Mouse (Mus musculus): Measurements from ENCODE around the gene Kctd11. TPM values are rescaled to one million over a fixed set of nuclear protein-coding genes. Genes with fewer than 3 reads are reported as not detected.
A peak's percentile ranks its signal among the peaks of the same experiment; 100 is the strongest.
"Not testable (repeated sequence)": the region's sequence is repeated elsewhere in the genome, so short reads cannot be mapped to it uniquely, and the experiment has no call there.

Kctd11 gene
- polyA plus RNA-seq, 1 experiment from 2014 or later: 1.7 TPM

DNA sequence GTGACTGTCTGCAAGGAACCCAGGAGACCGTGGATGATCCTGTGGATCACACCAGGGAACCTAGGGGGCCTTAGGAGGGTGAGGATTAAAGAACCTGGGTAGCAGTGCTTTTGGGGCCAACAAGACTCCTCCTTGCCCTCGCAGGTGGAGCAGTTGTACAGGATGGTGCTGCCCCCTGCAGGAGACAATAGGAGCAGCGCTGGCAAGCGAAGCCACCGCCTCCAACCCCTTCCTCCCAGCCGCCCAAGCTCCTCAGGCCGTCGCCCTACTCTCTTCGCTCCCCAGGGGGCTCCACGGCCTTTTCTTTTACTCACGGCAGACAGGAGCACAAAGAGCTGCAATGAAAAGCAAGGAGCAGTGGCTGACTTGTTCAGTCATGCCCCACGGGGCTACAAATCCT lies 4.3 kb downstream of the Kctd11 start:
- 1% methylated on average over 12 of the region's 12 CpGs for WGBS
- peak overlapping the region; percentile 37 for H3K4me2 ChIP-seq (replicated peaks)
- H3K27ac ChIP-seq: peak overlapping the region; percentile 14; the same call in 1 of the 2 replicates
- peak; percentile 44 for ATAC-seq
- peak overlapping the region; percentile 17 for H3K4me3 ChIP-seq (replicated peaks)
- no peaks in the 10 kb centered on the region for H3K36me3 ChIP-seq
- H3K27me3 ChIP-seq: peaks cover 17% of the 10 kb centered on the region
- H3K4me1 ChIP-seq (replicated peaks): peaks cover 34% of the 10 kb centered on the region
- no peaks in the 10 kb centered on the region for H3K9me3 ChIP-seq
- 0 out of 2 replicates have a peak overlapping the region, but pooled peaks have one; percentile 10 for H3K9ac ChIP-seq (replicated peaks)

DNA sequence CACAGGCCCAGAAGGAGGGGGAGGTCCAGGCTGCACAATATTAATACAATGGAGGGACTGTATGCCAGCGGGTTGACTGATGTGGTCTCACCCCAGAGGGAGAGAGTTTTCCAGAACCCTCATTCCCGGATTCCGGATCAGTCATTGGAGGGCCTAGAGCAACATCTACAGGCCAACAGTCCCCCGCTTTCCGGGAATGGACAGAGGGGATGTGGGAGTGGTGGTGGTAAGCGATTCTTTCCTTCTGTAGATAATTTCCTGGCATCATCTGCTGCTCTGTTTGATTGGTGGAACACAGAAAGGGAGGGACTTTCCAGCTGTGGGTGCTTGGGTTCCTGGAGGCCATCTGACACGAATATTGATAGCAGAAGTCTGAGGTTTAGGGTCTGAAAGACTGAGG lies 5.0 kb downstream of the Kctd11 start:
- no peaks in the 10 kb centered on the region for H3K36me3 ChIP-seq
- no peak overlapping the region for H3K4me3 ChIP-seq (replicated peaks)
- H3K9ac ChIP-seq (replicated peaks): no peak overlapping the region
- 79% methylated on average over 7 of the region's 7 CpGs for WGBS
- no peak for ATAC-seq
- peaks cover 29% of the 10 kb centered on the region for H3K4me1 ChIP-seq (replicated peaks)
- peaks cover 11% of the 10 kb centered on the region for H3K27me3 ChIP-seq
- no peaks in the 10 kb centered on the region for H3K9me3 ChIP-seq
- no peak overlapping the region for H3K4me2 ChIP-seq (replicated peaks)
- H3K27ac ChIP-seq: no peak overlapping the region

DNA sequence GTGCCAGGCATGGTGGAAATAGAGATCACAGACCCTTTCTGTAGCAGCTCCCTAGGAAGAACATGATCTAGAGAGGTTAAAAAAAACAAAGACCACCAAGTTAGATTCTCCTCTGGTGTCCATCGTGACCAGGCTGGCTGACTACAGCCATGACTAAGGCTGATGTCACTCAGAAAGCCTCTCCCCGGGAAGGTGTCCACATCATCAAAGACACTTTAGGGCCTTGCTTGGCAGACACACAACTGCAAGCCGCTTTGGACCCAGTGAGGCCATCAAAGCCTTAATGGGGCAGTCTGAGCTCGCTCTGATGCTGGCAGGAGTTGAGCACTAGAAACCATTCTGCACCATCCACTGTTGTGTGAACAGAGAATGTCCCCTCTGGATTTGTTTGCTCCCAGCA lies 8.8 kb downstream of the Kctd11 start:
- peaks cover 6% of the 10 kb centered on the region; the same call in 1 of the 2 replicates for H3K4me1 ChIP-seq (replicated peaks)
- ATAC-seq: no peak
- H3K9me3 ChIP-seq: no peaks in the 10 kb centered on the region
- WGBS: 85% methylated on average over 4 of the region's 4 CpGs
- no peaks in the 10 kb centered on the region for H3K36me3 ChIP-seq
- no peaks in the 10 kb centered on the region for H3K27me3 ChIP-seq
- H3K4me2 ChIP-seq (replicated peaks): no peak overlapping the region
- H3K4me3 ChIP-seq (replicated peaks): no peak overlapping the region
- no peak overlapping the region for H3K9ac ChIP-seq (replicated peaks)
- no peak overlapping the region for H3K27ac ChIP-seq

DNA sequence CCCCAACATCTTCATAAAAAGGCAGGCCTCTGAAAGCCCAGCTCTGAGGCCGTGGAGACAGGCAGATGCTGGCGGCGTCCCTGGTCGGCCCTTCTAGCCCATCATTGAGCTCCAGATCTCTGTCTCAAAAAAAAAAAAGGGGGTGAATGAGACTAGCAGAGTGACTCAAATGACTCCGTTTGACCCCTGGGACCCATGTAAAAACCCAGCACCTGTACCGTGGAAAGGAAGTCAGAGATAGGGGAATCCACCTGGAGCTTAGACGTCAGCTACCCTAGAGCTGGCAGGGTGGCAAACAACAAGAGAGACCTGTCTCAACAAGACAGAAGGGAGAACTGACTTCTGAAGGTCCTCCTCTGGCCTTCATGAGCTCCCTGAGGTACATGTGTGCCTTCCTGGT lies 9.4 kb downstream of the Kctd11 start:
- Histone ChIP-seq H3K36me3 (no peaks in the 10 kb centered on the region), H3K27ac (no peak overlapping the region), H3K4me1 (replicated peaks) (no peaks in the 10 kb centered on the region; the same call in 1 of the 2 replicates), H3K9me3 (no peaks in the 10 kb centered on the region), H3K4me2 (replicated peaks) (no peak overlapping the region), H3K27me3 (no peaks in the 10 kb centered on the region), H3K4me3 (replicated peaks) (no peak overlapping the region), H3K9ac (replicated peaks) (no peak overlapping the region)
- 88% methylated on average over 7 of the region's 7 CpGs for WGBS
- no peak for ATAC-seq

DNA sequence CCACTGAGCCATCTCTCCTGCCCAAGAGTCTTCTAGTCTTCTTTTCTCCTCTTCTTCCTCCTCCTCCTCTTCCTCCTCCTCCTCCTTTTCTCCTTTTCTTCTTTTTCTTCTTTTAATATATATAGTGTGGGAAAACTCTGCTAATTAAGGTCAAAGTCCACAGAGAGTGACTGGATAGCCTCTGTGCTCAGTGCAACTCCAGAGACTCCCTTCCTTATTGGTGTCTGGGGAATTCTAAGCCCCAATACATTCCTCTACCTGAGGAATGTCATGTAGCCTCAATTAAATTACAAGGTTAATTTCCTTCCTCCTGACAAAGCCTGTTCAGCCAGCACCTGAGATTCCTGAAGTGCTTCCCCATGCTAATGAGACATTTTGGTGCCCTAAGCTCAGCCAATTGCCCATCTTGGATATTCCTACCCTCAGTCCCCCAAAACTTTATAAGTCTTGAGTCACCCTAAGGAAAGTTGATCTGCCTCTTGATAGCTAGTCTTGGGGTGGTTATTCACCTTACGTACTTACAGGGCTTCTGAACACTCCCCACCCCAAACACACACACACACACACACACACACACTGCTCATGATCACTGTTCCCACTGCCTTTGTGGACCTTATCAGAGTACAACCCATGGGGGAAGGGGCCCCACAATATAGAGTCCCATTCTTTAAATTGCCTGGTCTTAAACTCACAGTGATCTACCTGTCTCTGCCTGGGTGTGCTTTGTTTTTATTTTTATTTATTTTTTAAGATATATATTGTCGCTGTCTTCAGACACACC lies 10.7 kb downstream of the Kctd11 start:
- Histone ChIP-seq H3K27me3 (no peaks in the 10 kb centered on the region), H3K4me2 (replicated peaks) (no peak overlapping the region), H3K9ac (replicated peaks) (no peak overlapping the region), H3K27ac (no peak overlapping the region), H3K4me1 (replicated peaks) (no peaks in the 10 kb centered on the region), H3K36me3 (no peaks in the 10 kb centered on the region), H3K9me3 (no peaks in the 10 kb centered on the region), H3K4me3 (replicated peaks) (no peak overlapping the region)
- 93% methylated on average over 2 of the region's 2 CpGs for WGBS
- no peak for ATAC-seq

DNA sequence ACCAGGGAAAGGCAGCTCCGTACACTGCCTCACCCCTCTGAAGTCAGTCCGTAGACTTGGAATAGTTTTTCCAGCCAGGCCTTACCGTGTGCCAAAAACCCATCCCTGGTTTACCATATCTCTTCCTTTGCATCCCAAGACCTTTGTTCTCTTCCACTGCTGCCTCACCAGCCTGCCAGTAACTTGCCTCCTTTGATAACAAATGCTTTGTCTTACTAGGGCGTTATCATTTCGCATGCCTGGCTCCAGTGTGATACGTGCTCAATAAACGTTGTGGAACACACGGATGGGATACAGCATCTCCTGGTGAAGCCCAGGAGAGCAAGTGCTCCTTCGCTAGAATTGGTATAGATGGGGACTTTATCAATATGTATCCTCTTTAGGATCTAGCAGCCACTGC lies 13.9 kb downstream of the Kctd11 start:
- H3K36me3 ChIP-seq: no peaks in the 10 kb centered on the region
- no peak overlapping the region for H3K27ac ChIP-seq
- 68% methylated on average over 9 of the region's 9 CpGs for WGBS
- no peaks in the 10 kb centered on the region for H3K9me3 ChIP-seq
- H3K4me2 ChIP-seq (replicated peaks): no peak overlapping the region
- no peaks in the 10 kb centered on the region for H3K27me3 ChIP-seq
- H3K9ac ChIP-seq (replicated peaks): no peak overlapping the region
- H3K4me3 ChIP-seq (replicated peaks): no peak overlapping the region
- ATAC-seq: no peak
- no peaks in the 10 kb centered on the region for H3K4me1 ChIP-seq (replicated peaks)

DNA sequence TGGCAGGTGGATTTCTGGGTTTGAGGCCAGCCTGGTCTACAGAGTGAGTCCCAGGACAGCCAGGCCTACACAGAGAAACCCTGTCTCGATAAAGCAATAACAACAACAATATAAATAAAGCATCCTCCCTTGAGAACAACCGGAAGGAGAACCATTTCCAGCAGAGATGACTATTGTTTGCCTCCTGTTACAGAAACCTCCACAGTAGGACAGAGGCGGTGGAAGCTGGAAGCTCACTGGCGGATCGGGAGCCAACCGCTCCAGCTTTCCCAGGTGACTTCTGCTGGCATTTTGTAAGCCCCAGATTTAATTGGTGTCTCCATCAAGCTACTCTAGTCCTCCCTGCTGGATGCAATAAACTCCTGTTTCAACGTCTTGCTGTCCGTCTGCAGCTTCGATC lies 15.6 kb downstream of the Kctd11 start:
- Histone ChIP-seq H3K27ac (no peak overlapping the region), H3K4me2 (replicated peaks) (no peak overlapping the region), H3K36me3 (no peaks in the 10 kb centered on the region), H3K9ac (replicated peaks) (no peak overlapping the region), H3K4me1 (replicated peaks) (no peaks in the 10 kb centered on the region), H3K4me3 (replicated peaks) (no peak overlapping the region), H3K9me3 (no peaks in the 10 kb centered on the region), H3K27me3 (no peaks in the 10 kb centered on the region)
- 86% methylated on average over 9 of the region's 9 CpGs for WGBS
- ATAC-seq: no peak

DNA sequence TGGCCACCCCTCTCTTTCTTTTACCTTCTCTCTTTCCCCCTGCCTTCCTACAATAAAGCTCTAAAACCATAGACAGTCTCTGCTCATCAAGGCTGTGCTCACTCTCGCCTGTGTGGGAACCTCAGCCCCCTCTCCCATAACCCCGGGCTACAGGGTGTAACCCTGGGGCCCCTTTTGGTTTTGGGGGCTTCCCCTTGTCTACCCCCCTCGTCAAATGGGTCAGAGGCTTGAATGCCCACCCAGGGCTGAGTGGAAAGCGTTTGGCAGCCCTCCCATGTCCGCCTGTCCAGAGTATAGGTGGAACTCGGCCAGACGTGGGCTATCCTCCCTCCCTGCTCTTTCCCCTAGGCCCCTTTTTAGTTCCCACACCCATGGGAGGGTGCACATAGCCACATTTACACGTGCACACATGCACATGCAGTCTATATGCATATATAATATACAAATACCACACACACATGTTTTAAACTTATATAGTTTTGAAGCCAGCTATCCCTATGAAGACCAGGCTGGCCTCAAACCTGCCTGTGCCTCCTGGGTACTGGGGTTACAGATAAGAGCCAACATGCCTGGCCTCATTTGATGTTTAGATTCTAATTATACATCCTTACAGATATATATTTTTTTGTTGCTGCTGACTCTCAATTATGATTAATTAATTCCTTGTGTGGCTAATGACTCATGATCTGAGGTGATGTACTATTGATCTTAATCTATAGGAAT lies 16.9 kb downstream of the Kctd11 start:
- ATAC-seq: no peak
- no peaks in the 10 kb centered on the region for H3K4me1 ChIP-seq (replicated peaks)
- H3K4me2 ChIP-seq (replicated peaks): no peak overlapping the region
- H3K27ac ChIP-seq: no peak overlapping the region
- H3K36me3 ChIP-seq: no peaks in the 10 kb centered on the region
- H3K9ac ChIP-seq (replicated peaks): no peak overlapping the region
- H3K27me3 ChIP-seq: peaks cover 4% of the 10 kb centered on the region
- 68% methylated on average over 8 of the region's 8 CpGs for WGBS
- H3K9me3 ChIP-seq: no peaks in the 10 kb centered on the region
- H3K4me3 ChIP-seq (replicated peaks): no peak overlapping the region

DNA sequence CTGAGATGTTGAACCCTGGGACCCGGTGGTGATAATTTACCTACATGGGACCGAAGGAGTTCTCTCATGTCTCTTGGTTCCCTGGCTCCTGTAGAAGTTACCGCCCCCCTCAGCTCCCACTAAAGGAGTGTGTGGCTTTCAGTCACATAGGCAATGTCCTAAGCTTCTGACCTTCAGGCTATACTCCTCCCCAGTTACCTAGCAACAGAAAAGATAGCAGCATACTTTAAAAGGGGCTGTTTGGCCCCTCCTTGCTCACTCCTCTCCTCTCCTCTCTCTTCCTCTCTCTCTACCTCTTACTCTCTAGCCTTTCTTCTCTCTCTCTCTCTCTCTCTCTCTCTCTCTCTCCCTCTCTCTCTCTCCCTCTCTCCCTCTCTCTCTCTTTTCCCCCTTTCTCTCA lies 17.5 kb downstream of the Kctd11 start:
- H3K4me1 ChIP-seq (replicated peaks); H3K27ac ChIP-seq; H3K9ac ChIP-seq (replicated peaks); H3K4me3 ChIP-seq (replicated peaks); H3K27me3 ChIP-seq; H3K4me2 ChIP-seq (replicated peaks); H3K9me3 ChIP-seq; ATAC-seq; H3K36me3 ChIP-seq: not testable (repeated sequence)
- WGBS: 87% methylated on average over 3 of the region's 3 CpGs

DNA sequence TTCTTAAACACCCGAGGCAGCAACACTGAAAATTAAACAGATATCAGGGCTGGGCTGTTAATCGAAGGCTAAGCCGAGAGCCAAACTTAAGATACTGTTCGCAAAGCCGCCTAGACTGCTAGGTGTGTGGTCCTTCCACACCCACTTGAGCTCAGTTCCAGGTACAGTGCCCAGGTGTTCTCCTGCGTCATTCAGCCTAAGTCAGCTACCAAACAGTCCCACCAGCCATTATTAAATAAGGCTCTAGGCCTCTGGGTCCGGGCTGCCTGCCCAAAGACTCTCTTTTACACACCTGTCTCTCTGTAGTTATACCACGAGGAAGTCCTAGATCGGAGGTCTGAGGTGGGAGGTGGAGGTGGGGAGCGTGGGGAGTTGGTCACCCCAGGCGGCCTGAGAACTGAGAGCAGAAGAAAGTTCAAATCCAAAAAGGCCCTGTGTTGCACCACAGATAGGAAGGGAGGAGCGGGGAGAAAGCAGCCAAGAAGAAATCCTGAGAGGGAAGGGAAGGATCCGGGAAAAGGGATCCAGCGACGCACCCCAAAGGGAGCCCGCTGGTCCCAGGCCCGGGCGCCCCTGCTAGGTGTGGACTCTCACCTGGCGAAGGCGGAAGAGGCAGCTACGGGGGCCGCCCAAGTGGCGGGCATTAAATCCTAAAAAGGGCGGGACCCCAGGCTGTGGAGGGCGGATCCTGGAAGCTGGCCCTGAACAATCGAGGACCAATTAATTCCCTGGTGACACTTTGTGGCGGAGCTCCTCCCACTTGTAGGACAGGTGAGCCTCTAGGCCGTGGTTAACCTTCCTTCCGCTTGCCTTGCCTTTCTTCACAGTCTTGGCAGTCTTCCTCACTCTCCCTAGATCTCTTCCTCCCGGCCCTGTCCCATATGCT lies 22.9 kb downstream of the Kctd11 start, which contains the start of gene Tnk1:
TSS of gene Tnk1 (minus strand) at position 618 of the 886 bp plus-strand sequence.
- H3K9ac ChIP-seq (replicated peaks): no peak within 1 kb of the TSS
- H3K4me3 ChIP-seq (replicated peaks): no peak within 1 kb of the TSS
- H3K9me3 ChIP-seq: no peaks in the 10 kb centered on the region
- no peak for ATAC-seq
- no peak within 1 kb of the TSS for H3K4me2 ChIP-seq (replicated peaks)
- no peak within 1 kb of the TSS for H3K27ac ChIP-seq
- peaks cover 24% of the 10 kb centered on the region for H3K27me3 ChIP-seq
- H3K4me1 ChIP-seq (replicated peaks): 0 out of 2 replicates have a peak, but pooled peaks cover 5% of the 10 kb centered on the region
- no peaks in the 10 kb centered on the region for H3K36me3 ChIP-seq
- 21% methylated on average over 30 of the region's 30 CpGs for WGBS

DNA sequence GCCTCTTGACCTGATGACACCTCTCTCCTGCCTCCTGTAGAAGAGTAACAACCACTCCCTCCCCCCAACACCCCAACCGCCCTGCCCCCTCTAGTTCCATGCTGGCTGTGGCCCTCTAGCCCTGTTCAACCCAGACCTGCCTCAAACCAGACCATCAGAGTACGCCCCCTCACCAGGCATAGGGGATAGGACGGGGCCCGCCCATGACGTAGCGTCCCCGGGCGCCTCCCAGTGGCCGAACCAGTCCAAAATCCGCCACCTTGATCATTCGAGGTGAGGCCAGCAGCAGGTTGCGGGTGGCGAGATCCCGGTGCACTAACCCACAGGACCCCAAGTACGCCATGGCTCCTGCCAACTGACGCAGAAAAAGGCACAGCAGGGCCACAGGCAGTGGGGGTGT lies 25.9 kb downstream of the Kctd11 start:
- H3K36me3 ChIP-seq: peaks cover 16% of the 10 kb centered on the region
- peaks cover 9% of the 10 kb centered on the region; the same call in 1 of the 2 replicates for H3K4me1 ChIP-seq (replicated peaks)
- H3K27me3 ChIP-seq: peaks cover 24% of the 10 kb centered on the region
- no peak overlapping the region for H3K4me3 ChIP-seq (replicated peaks)
- peak overlapping the region; percentile 1; the same call in 1 of the 2 replicates for H3K4me2 ChIP-seq (replicated peaks)
- no peak overlapping the region for H3K9ac ChIP-seq (replicated peaks)
- no peaks in the 10 kb centered on the region for H3K9me3 ChIP-seq
- WGBS: 15% methylated on average over 16 of the region's 16 CpGs
- ATAC-seq: peak; percentile 70
- no peak overlapping the region for H3K27ac ChIP-seq

Measured in midbrain, embryonic 13.5 days (tissue).